8 mouse cellular contexts compared by ENCODE assay signal in the genomic region with DNA sequence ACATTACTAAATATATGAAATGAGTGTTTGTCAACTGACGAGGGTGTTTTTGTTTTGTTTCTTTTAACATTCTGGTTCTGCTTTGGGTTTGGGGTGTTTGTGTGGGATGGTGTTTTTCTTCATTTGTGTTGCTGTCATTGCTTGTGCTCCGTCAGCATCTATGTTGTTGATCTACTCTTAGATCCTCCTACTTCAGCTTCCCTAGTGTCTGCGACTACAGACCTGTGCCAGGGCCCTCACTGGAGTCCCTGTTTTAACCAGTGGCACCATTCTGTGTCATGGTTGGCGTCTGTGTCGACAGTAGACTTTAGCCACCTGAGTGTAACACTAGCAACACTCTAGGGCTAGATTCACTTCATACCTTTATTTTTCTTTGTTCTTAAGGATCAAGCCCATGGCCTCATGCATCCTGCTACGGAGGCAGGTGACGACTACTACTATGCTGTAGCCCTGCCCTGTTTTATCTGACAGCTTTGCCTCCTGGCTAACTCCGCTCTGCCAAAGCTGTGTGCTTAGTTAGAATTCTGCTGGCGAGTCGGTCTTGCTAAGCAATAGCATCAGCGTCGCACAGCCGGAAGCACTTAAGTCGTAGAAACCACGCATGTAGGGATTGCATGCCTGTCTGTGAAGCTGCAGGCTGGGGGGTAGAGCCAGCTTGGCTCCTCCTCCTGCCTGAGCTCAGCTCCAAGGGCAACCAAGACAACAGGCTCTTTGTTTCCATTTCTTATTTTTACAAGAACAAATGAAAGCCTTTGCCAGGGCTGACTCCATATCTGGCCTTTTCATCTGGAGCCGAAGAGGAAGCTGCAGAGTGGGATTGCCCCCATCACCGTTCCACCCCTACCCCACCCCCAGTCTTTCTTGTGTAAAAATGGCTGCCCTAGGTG.
DNase-seq lines count a peak whose midpoint lies in the region; ATAC-seq and TF ChIP-seq lines count a peak whose summit lies in the region.

No protein-coding gene starts in this region.

- DNase-seq in 3T3-L1 (ENCODE audit: low read depth, low spot score) = peak; percentile 67
- DNase-seq in adrenal gland, postnatal 36 days = peak; percentile 42 to 65
- DNase-seq in forebrain, postnatal 0 days = peak; percentile 84
- peak; percentile 61 for DNase-seq in heart, postnatal 25 days (ENCODE audit: low spot score)
- DNase-seq in kidney, postnatal 36 days = peak; percentile 59 to 60
- no peak for DNase-seq in liver, embryonic 13.5 days
- DNase-seq in naive thymus-derived CD4-positive, alpha-beta T cell, adult 2 months (ENCODE audit: low read depth) = peak; percentile 87
- peak; percentile 53 for DNase-seq in testis, postnatal 14 days (ENCODE audit: low spot score)

- no peaks in the 10 kb centered on the region for H3K36me3 ChIP-seq in forebrain, postnatal 0 days (ENCODE audit: insufficient read depth)
- H3K36me3 ChIP-seq in liver, embryonic 13.5 days = no peaks in the 10 kb centered on the region

- intact Hi-C loops in heart, postnatal 25 days (cut with DNase I) = loop anchor here (2.0 kb wide), 1 partner anchor 57 kb away; no protein-coding TSS in a partner anchor

- peak overlapping the region; percentile 34 for H3K4me2 ChIP-seq in forebrain, postnatal 0 days (ENCODE audit: low read depth)
- H3K4me2 ChIP-seq in liver, embryonic 13.5 days = peak overlapping the region; percentile 29

- H3K9ac ChIP-seq in forebrain, postnatal 0 days = peak overlapping the region; percentile 35
- no peak overlapping the region for H3K9ac ChIP-seq in liver, embryonic 13.5 days

- WGBS in forebrain, postnatal 0 days = 29% methylated on average over 17 of the region's 17 CpGs
- WGBS in liver, embryonic 13.5 days (ENCODE audit: insufficient replicate concordance) = 31% methylated on average over 17 of the region's 17 CpGs

- no peaks in the 10 kb centered on the region for H3K9me3 ChIP-seq in forebrain, postnatal 0 days (ENCODE audit: low read length)
- no peaks in the 10 kb centered on the region for H3K9me3 ChIP-seq in liver, embryonic 13.5 days (replicated peaks)

- 0 out of 2 replicates have a peak, but pooled peaks cover 6% of the 10 kb centered on the region for H3K4me1 ChIP-seq in forebrain, postnatal 0 days (ENCODE audit: insufficient read depth)
- peaks cover 7% of the 10 kb centered on the region; the same call in 1 of the 2 replicates for H3K4me1 ChIP-seq in liver, embryonic 13.5 days (replicated peaks)

- peak overlapping the region; percentile 76 for H3K27ac ChIP-seq in forebrain, postnatal 0 days (ENCODE audit: low read depth, low read length)
- peak overlapping the region; percentile 7 for H3K27ac ChIP-seq in liver, embryonic 13.5 days

- TF ChIP-seq CTCF in forebrain, postnatal 0 days (IDR thresholded peaks at IDR 0.05; ENCODE audit: low read depth) = no peak

- H3K4me3 ChIP-seq in forebrain, postnatal 0 days (ENCODE audit: low read depth, low read length) = no peak overlapping the region
- no peak overlapping the region for H3K4me3 ChIP-seq in liver, embryonic 13.5 days (replicated peaks)

- no peaks in the 10 kb centered on the region for H3K27me3 ChIP-seq in forebrain, postnatal 0 days (ENCODE audit: insufficient read depth, low read length)
- H3K27me3 ChIP-seq in liver, embryonic 13.5 days = no peaks in the 10 kb centered on the region

- peak; percentile 98 for ATAC-seq in forebrain, postnatal 0 days
- 0 out of 2 replicates have a peak, but pooled peaks have one; percentile 23 for ATAC-seq in liver, embryonic 13.5 days (ENCODE audit: low read depth)
